Mouse (Mus musculus) cortical plate, adult 2 months (tissue): ENCODE results near the gene 1700018G05Rik.
"Not testable (repeated sequence)": the region's sequence is repeated elsewhere in the genome, so short reads cannot be mapped to it uniquely, and the experiment has no call there.

Experiments used
- CTCF ChIP-seq: fragments of 200-500 bp; IDR thresholded peaks from 2 replicates; pipeline ENCODE4 v1.5.1; 2011; ENCODE audit warnings: mild to moderate bottlenecking, control low read depth, low read length; ENCODE audit not compliant: insufficient read depth; ENCODE audit errors: extremely low read depth
- POLR2A ChIP-seq: fragments of 200-500 bp; IDR thresholded peaks from 2 replicates; pipeline ENCODE4 v1.6.1; 2011; ENCODE audit warnings: mild to moderate bottlenecking, low read length, control low read depth; ENCODE audit not compliant: insufficient read depth; ENCODE audit errors: extremely low read depth

DNA sequence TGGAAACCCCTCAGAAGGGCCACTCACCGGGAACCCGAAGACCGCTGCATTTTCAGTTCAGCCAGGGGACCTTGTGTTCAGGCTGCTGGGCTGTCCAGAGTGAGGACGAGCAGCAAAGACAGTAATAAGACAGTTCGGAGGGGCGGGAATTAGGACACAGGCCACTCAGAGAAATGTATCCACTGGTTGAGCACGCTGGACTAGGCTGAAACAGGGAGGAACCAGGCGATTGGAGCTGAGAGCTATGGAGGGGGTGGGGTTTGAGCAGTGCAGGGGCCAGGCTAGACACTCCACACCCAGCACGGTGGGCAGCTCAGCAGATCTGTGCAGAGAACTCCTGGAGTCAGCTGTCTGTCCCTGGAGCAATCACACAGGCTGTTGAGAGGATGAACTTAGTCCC lies 19.6 kb upstream of the 1700018G05Rik start, which contains the start of the genes Dmrtc1a and 1700011M02Rik:
- TF ChIP-seq CTCF, POLR2A: not testable (repeated sequence)
